12 mouse cellular contexts compared by ENCODE assay signal in the genomic region with DNA sequence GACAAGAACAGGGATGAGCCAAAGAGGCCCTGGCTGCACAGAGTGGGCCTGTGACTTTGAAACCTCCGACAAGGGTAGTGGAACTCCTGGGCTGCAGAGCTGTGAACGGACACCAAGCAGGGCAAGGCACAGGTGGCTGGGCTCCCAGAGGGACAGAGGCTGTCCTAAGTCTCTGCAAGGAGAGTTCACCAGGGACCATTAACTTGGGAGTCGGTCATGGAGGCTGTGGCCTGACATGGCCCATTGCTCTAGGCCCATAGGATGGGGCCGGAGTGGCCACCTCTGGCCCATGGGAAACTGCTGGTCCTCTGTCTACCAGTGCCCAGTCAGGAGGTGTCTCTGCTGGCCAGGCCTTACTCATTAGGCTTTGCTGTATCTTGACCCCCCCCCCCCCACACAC. TPM values are rescaled to one million over a fixed set of nuclear protein-coding genes. Genes with fewer than 3 reads are reported as not detected.
"Had no signal": no experiment of that assay in that cellular context is flagged by ENCODE, and none has a peak within 500 bp of the region (broad histone marks: within the 10 kb centered on the region; RNA-seq: fewer than 3 reads in every experiment).

No protein-coding gene starts in this region.

- H3K4me3 ChIP-seq: limb, embryonic 13.5 days; myocyte had no signal

- DNase-seq: layer of hippocampus, adult 9-11 months; layer of hippocampus, postnatal 36 days; lung, adult 18-20 months; midbrain, embryonic 14.5 days; right cerebral cortex, adult 18-20 months; right cerebral cortex, postnatal 25 days; thymus, postnatal 14 days had no signal

- H3K4me2 ChIP-seq: limb, embryonic 13.5 days had no signal

- H3K9me3 ChIP-seq: limb, embryonic 13.5 days had no signal

- H3K36me3 ChIP-seq: limb, embryonic 13.5 days had no signal

- H3K27ac ChIP-seq: kidney, postnatal 0 days; limb, embryonic 13.5 days; liver, embryonic 14.5 days had no signal

- H3K9ac ChIP-seq: limb, embryonic 13.5 days; liver, embryonic 14.5 days had no signal

RNA-seq across cellular contexts. Expression of a gene that starts 6.2 kb away (rescaled TPM):
- total RNA-seq: megakaryocyte-erythroid progenitor cell, adult 5-6 weeks had no signal
